Mouse (Mus musculus) gastrocnemius, postnatal 25 days (tissue): Measurements from ENCODE around the gene B4galt5. TPM values are rescaled to one million over a fixed set of nuclear protein-coding genes. Genes with fewer than 3 reads are reported as not detected.

Experiments used
- DNase-seq: peaks from one replicate; pipeline ENCODE4 v3.0.0; 2022
- total RNA-seq, 2 experiments: library from RNA; stranded (reverse); gene quantifications; 1 replicate in 1 of 2; 2 replicates in 1 of 2; pipeline ENCODE4 v1.2.3; 2021

The B4galt5 gene
- total RNA-seq, 2 experiments from 2014 or later, result 9.8 to 10.0 TPM

GRCm38 (mm10) chr2:167304651-167305381 lies 44.2 kb downstream of the B4galt5 start:
- peak; percentile 3 for DNase-seq

- no peak for DNase-seq
Measured at GRCm38 (mm10) chr2:167303806-167304205, 45.2 kb downstream of the B4galt5 start.

- peak; percentile 3 for DNase-seq
Measured at GRCm38 (mm10) chr2:167303196-167303595, 45.8 kb downstream of the B4galt5 start.

GRCm38 (mm10) chr2:167302641-167303040 lies 46.3 kb downstream of the B4galt5 start:
- DNase-seq, result peak; percentile 1

- DNase-seq, result peak; percentile 4
Measured at GRCm38 (mm10) chr2:167302031-167302430, 47.0 kb downstream of the B4galt5 start.

- peak; percentile 2 for DNase-seq
Measured at GRCm38 (mm10) chr2:167301601-167302000, 47.4 kb downstream of the B4galt5 start.

- DNase-seq, result peak; percentile 4
Measured at GRCm38 (mm10) chr2:167300943-167301497, 48.0 kb downstream of the B4galt5 start.

- peak; percentile 16 for DNase-seq
Measured at GRCm38 (mm10) chr2:167299861-167300667, 48.9 kb downstream of the B4galt5 start.

- peak; percentile 7 for DNase-seq
Measured at GRCm38 (mm10) chr2:167298729-167299705, 50.0 kb downstream of the B4galt5 start.

- peak; percentile 1 for DNase-seq
Measured at GRCm38 (mm10) chr2:167297985-167298384, 51.0 kb downstream of the B4galt5 start.

- DNase-seq, result peak; percentile 3
Measured at GRCm38 (mm10) chr2:167294926-167295325, 54.1 kb downstream of the B4galt5 start.

- DNase-seq, result peak; percentile 4
Measured at GRCm38 (mm10) chr2:167294216-167294615, 54.8 kb downstream of the B4galt5 start.

- peak; percentile 3 for DNase-seq
Measured at GRCm38 (mm10) chr2:167293289-167294085, 55.5 kb downstream of the B4galt5 start.

- DNase-seq, result peak; percentile 5
Measured at GRCm38 (mm10) chr2:167292854-167293253, 56.1 kb downstream of the B4galt5 start.

GRCm38 (mm10) chr2:167292151-167292591 lies 56.8 kb downstream of the B4galt5 start:
- peak; percentile 18 for DNase-seq

GRCm38 (mm10) chr2:167291656-167292055 lies 57.3 kb downstream of the B4galt5 start:
- DNase-seq, result no peak

- peak; percentile 3 for DNase-seq
Measured at GRCm38 (mm10) chr2:167281461-167281860, 67.5 kb downstream of the B4galt5 start.

GRCm38 (mm10) chr2:167280986-167281310 lies 68.0 kb downstream of the B4galt5 start:
- no peak for DNase-seq

- DNase-seq, result peak; percentile 57
Measured at GRCm38 (mm10) chr2:167280090-167280985, 68.6 kb downstream of the B4galt5 start.
